Mouse (Mus musculus): ENCODE results near the gene Josd1. TPM values are rescaled to one million over a fixed set of nuclear protein-coding genes. Genes with fewer than 3 reads are reported as not detected.
A peak's percentile ranks its signal among the peaks of the same experiment; 100 is the strongest.

Josd1 gene
- total RNA-seq (2012; rRNA removed) = 19.3 and 25.3 TPM in 2 replicates

DNA sequence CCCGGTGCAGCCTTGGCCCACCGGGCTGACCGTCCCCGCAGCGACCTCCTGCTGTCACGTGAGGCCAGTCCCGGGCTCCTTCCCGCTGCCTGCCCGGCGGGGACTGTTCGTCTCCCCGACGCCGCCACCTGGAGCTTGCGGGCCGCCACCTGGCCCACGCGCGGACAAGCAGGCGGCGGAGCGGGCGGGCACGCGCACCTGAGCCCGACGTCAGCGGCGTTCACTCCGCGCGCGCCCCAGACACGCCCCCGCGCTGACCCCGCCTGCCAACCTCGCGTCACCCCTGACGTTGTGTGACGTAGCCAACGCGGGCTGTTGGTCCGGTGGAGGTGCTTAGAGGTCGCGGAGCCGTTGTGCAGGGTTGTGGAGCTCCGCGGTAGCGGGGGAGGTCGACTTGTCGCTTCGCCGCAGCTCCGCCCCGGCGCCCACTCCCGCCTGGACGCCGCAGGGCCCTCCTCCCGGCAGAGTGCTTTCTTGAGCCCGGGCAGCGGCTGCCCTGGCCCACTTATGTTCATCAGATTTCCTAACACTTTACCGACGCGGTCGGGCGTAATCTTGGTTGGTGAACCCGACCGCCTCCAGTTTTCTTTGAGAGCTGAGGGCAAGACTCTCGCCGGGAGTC is at the start of gene Josd1:
Josd1 (minus strand) TSS at position 274 of the 622 bp plus-strand sequence.
- in situ Hi-C loops (cut with MboI; ENCODE audit: low sequenced_read_pairs in 2 of 2, unreplicated experiment in 2 of 2) = no loop called here
- H3K9me3 ChIP-seq (ENCODE audit: control insufficient read depth, insufficient read depth, low read depth, low read length) = no peaks in the 10 kb centered on the region
- H3K36me3 ChIP-seq (ENCODE audit: control insufficient read depth, insufficient read depth, low read length, poor library complexity, severe bottlenecking) = no peaks in the 10 kb centered on the region
- H3K27ac ChIP-seq (ENCODE audit: insufficient read depth, low read depth, low read length, poor library complexity, severe bottlenecking) = peak within 1 kb of the TSS; percentile 41; the same call in 1 of the 2 replicates
- H3K4me1 ChIP-seq (ENCODE audit: control insufficient read depth in 2 of 2, insufficient read depth in 2 of 2, low read length in 2 of 2, poor library complexity in 1 of 2) = peaks cover 2 to 14% of the 10 kb centered on the region in 2 experiments; a peak in 1 of 4 replicates
- peak; percentile 82 for DNase-seq (ENCODE audit: low read depth, low spot score)
- peak within 1 kb of the TSS; percentile 68 to 96 for H3K4me3 ChIP-seq (ENCODE audit: insufficient read depth in 1 of 2, low read depth in 1 of 2, low read length in 2 of 2, poor library complexity in 1 of 2, severe bottlenecking in 1 of 2)
- TF ChIP-seq MAFK (IDR thresholded peaks at IDR 0.05; ENCODE audit: insufficient read depth, low read depth, low read length) (no peak), CHD2 (IDR thresholded peaks at IDR 0.05; ENCODE audit: low read depth, low read length) (no peak), ZNF384 (IDR thresholded peaks at IDR 0.05; ENCODE audit: low read depth, low read length) (no peak), ZC3H11A (IDR thresholded peaks at IDR 0.05; ENCODE audit: borderline replicate concordance, low read depth, low read length) (no peak), HCFC1 (IDR thresholded peaks at IDR 0.05; ENCODE audit: borderline replicate concordance, insufficient read depth, low read length) (0 out of 2 replicates have a peak, but pooled peaks have one; percentile 11)
- H3K9ac ChIP-seq (ENCODE audit: insufficient read depth, low read depth, low read length, poor library complexity, severe bottlenecking) = peak within 1 kb of the TSS; percentile 89

DNA sequence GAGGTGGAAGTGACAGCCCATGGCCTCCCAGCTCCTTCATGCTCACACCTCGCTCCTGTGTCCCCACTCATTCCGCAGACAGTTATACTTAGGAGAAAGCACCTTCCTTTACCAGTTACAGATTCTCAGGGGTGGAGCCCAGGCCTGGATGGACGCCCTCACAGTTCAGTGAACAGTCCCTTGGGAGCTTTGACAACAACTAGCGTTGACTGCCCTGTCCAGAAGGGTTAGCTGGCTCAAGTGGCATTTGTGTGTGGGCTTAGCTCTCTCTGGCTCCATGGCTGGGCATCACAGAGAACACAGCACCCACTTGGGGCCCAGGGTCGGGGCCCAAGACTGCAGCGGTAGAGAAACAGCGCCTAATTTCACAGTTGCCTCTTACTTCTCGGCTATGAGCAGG is 46.6 kb upstream of the Josd1 start:
- peaks cover 0 to 4% of the 10 kb centered on the region in 2 experiments; a peak in 1 of 4 replicates for H3K4me1 ChIP-seq (ENCODE audit: control insufficient read depth in 2 of 2, insufficient read depth in 2 of 2, low read length in 2 of 2, poor library complexity in 1 of 2)
- no peak overlapping the region for H3K9ac ChIP-seq (ENCODE audit: insufficient read depth, low read depth, low read length, poor library complexity, severe bottlenecking)
- H3K4me3 ChIP-seq (ENCODE audit: insufficient read depth in 1 of 2, low read depth in 1 of 2, low read length in 2 of 2, poor library complexity in 1 of 2, severe bottlenecking in 1 of 2) = no peak overlapping the region
- DNase-seq (ENCODE audit: low read depth, low spot score) = no peak
- TF ChIP-seq CHD2 (IDR thresholded peaks at IDR 0.05; ENCODE audit: low read depth, low read length) (no peak), ZNF384 (IDR thresholded peaks at IDR 0.05; ENCODE audit: low read depth, low read length) (no peak), MAFK (IDR thresholded peaks at IDR 0.05; ENCODE audit: insufficient read depth, low read depth, low read length) (no peak), ZC3H11A (IDR thresholded peaks at IDR 0.05; ENCODE audit: borderline replicate concordance, low read depth, low read length) (no peak), HCFC1 (IDR thresholded peaks at IDR 0.05; ENCODE audit: borderline replicate concordance, insufficient read depth, low read length) (no peak)
- H3K27ac ChIP-seq (ENCODE audit: insufficient read depth, low read depth, low read length, poor library complexity, severe bottlenecking) = no peak overlapping the region
- in situ Hi-C loops (cut with MboI; ENCODE audit: low sequenced_read_pairs in 2 of 2, unreplicated experiment in 2 of 2) = no loop called here
- peaks cover 11% of the 10 kb centered on the region; the same call in 1 of the 2 replicates for H3K36me3 ChIP-seq (ENCODE audit: control insufficient read depth, insufficient read depth, low read length, poor library complexity, severe bottlenecking)
- H3K9me3 ChIP-seq (ENCODE audit: control insufficient read depth, insufficient read depth, low read depth, low read length) = no peaks in the 10 kb centered on the region

DNA sequence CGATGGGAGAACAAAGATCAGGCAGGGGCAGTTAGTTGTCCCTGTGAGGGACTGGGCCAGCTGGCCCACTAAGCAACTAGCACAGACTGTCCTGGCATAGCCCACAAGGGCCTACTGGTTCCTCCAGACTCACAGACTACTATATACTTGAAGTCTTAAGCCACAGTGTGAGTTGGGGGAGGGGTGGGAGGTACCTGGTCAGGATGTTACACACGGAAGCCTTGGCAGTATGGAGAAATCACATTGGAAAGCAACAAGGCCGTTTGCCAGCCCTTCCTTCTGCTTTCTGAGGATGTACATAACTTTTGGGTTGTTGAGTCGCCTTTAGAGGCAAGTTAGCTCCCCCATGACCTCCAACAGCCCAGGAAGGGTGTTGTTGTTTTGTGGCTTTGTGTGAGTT is 45.9 kb upstream of the Josd1 start:
- H3K4me3 ChIP-seq (ENCODE audit: insufficient read depth in 1 of 2, low read depth in 1 of 2, low read length in 2 of 2, poor library complexity in 1 of 2, severe bottlenecking in 1 of 2) = no peak overlapping the region
- H3K9me3 ChIP-seq (ENCODE audit: control insufficient read depth, insufficient read depth, low read depth, low read length) = no peaks in the 10 kb centered on the region
- H3K36me3 ChIP-seq (ENCODE audit: control insufficient read depth, insufficient read depth, low read length, poor library complexity, severe bottlenecking) = peaks cover 9% of the 10 kb centered on the region; the same call in 1 of the 2 replicates
- in situ Hi-C loops (cut with MboI; ENCODE audit: low sequenced_read_pairs in 2 of 2, unreplicated experiment in 2 of 2) = no loop called here
- no peak overlapping the region for H3K9ac ChIP-seq (ENCODE audit: insufficient read depth, low read depth, low read length, poor library complexity, severe bottlenecking)
- peaks cover 0 to 2% of the 10 kb centered on the region in 2 experiments; a peak in 1 of 4 replicates for H3K4me1 ChIP-seq (ENCODE audit: control insufficient read depth in 2 of 2, insufficient read depth in 2 of 2, low read length in 2 of 2, poor library complexity in 1 of 2)
- no peak for DNase-seq (ENCODE audit: low read depth, low spot score)
- TF ChIP-seq ZNF384 (IDR thresholded peaks at IDR 0.05; ENCODE audit: low read depth, low read length) (no peak), ZC3H11A (IDR thresholded peaks at IDR 0.05; ENCODE audit: borderline replicate concordance, low read depth, low read length) (no peak), CHD2 (IDR thresholded peaks at IDR 0.05; ENCODE audit: low read depth, low read length) (no peak), HCFC1 (IDR thresholded peaks at IDR 0.05; ENCODE audit: borderline replicate concordance, insufficient read depth, low read length) (no peak), MAFK (IDR thresholded peaks at IDR 0.05; ENCODE audit: insufficient read depth, low read depth, low read length) (no peak)
- no peak overlapping the region for H3K27ac ChIP-seq (ENCODE audit: insufficient read depth, low read depth, low read length, poor library complexity, severe bottlenecking)

DNA sequence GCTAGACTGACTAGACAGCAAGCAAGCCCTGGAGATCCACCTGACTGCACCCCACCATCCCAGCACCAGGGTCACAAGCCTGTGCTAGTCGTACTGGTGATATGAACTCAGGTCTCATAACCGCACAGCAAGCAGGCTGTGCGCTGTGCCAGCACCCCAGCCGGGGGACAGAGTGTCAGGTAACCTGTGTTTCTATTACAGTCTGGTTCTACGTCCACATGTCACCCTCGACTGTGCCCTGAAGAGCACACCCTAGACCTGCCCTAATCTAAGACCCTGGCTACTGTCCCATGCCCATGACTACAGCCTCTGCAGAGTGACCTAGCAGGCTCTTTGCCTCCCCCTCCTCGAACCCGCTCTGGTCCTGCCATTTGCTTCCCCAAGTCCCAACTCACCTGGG is 45.5 kb upstream of the Josd1 start:
- DNase-seq (ENCODE audit: low read depth, low spot score) = no peak
- TF ChIP-seq MAFK (IDR thresholded peaks at IDR 0.05; ENCODE audit: insufficient read depth, low read depth, low read length) (no peak), ZC3H11A (IDR thresholded peaks at IDR 0.05; ENCODE audit: borderline replicate concordance, low read depth, low read length) (no peak), ZNF384 (IDR thresholded peaks at IDR 0.05; ENCODE audit: low read depth, low read length) (no peak), CHD2 (IDR thresholded peaks at IDR 0.05; ENCODE audit: low read depth, low read length) (no peak), HCFC1 (IDR thresholded peaks at IDR 0.05; ENCODE audit: borderline replicate concordance, insufficient read depth, low read length) (no peak)
- no peak overlapping the region for H3K9ac ChIP-seq (ENCODE audit: insufficient read depth, low read depth, low read length, poor library complexity, severe bottlenecking)
- peaks cover 0 to 2% of the 10 kb centered on the region in 2 experiments; a peak in 1 of 4 replicates for H3K4me1 ChIP-seq (ENCODE audit: control insufficient read depth in 2 of 2, insufficient read depth in 2 of 2, low read length in 2 of 2, poor library complexity in 1 of 2)
- no peaks in the 10 kb centered on the region for H3K9me3 ChIP-seq (ENCODE audit: control insufficient read depth, insufficient read depth, low read depth, low read length)
- H3K27ac ChIP-seq (ENCODE audit: insufficient read depth, low read depth, low read length, poor library complexity, severe bottlenecking) = no peak overlapping the region
- H3K36me3 ChIP-seq (ENCODE audit: control insufficient read depth, insufficient read depth, low read length, poor library complexity, severe bottlenecking) = peaks cover 7% of the 10 kb centered on the region; the same call in 1 of the 2 replicates
- no peak overlapping the region for H3K4me3 ChIP-seq (ENCODE audit: insufficient read depth in 1 of 2, low read depth in 1 of 2, low read length in 2 of 2, poor library complexity in 1 of 2, severe bottlenecking in 1 of 2)
- in situ Hi-C loops (cut with MboI; ENCODE audit: low sequenced_read_pairs in 2 of 2, unreplicated experiment in 2 of 2) = no loop called here
